Mouse (Mus musculus): ENCODE results near the gene Hsd3b7.
"Not testable (repeated sequence)": the region's sequence is repeated elsewhere in the genome, so short reads cannot be mapped to it uniquely, and the experiment has no call there.

Gene Hsd3b7

GRCm38 (mm10) chr7:127775837-127776236 lies 24.6 kb upstream of the Hsd3b7 start:
- not testable (repeated sequence) for DNase-seq (ENCODE audit: low spot score in 2 of 2)

GRCm38 (mm10) chr7:127776426-127776825 lies 24.0 kb upstream of the Hsd3b7 start, which contains the start of gene Setd1a:
Gene Setd1a, plus strand, starts transcription at chr7:127776670.
- peak; percentile 74 to 85 for DNase-seq (ENCODE audit: low spot score in 2 of 2)

- DNase-seq (ENCODE audit: low spot score in 2 of 2) = peak; percentile 92 to 94
These were observed 23.4 kb upstream of the Hsd3b7 start for GRCm38 (mm10) chr7:127776878-127777473.

GRCm38 (mm10) chr7:127777474-127778266 lies 22.7 kb upstream of the Hsd3b7 start:
- DNase-seq (ENCODE audit: low spot score in 2 of 2) = peak in 1 of 2 experiments; percentile 46

- no peak for DNase-seq (ENCODE audit: low spot score in 2 of 2)
These were observed 22.1 kb upstream of the Hsd3b7 start for GRCm38 (mm10) chr7:127778350-127778749.

GRCm38 (mm10) chr7:127785308-127785707 lies 15.1 kb upstream of the Hsd3b7 start, which contains the start of gene Gm49388:
Gene Gm49388, plus strand, starts transcription at chr7:127785608.
- DNase-seq (ENCODE audit: low spot score in 2 of 2) = no peak

- DNase-seq (ENCODE audit: low spot score in 2 of 2) = no peak
These were observed 3.1 kb upstream of the Hsd3b7 start for GRCm38 (mm10) chr7:127797076-127797845.

- no peak for DNase-seq (ENCODE audit: low spot score in 2 of 2)
These were observed 1.8 kb upstream of the Hsd3b7 start for GRCm38 (mm10) chr7:127798591-127798990.

- DNase-seq (ENCODE audit: low spot score in 2 of 2) = no peak
These were observed 1.2 kb upstream of the Hsd3b7 start for GRCm38 (mm10) chr7:127799211-127799610.

- DNase-seq (ENCODE audit: low spot score in 2 of 2) = no peak
These were observed 666 bp upstream of the Hsd3b7 start for GRCm38 (mm10) chr7:127799738-127800137.

- DNase-seq (ENCODE audit: low spot score in 2 of 2) = no peak
These were observed 712 bp downstream of the Hsd3b7 start for GRCm38 (mm10) chr7:127801010-127801621.

- no peak for DNase-seq (ENCODE audit: low spot score in 2 of 2)
These were observed 1.9 kb downstream of the Hsd3b7 start for GRCm38 (mm10) chr7:127802313-127802712.

GRCm38 (mm10) chr7:127808821-127809220 lies 8.4 kb downstream of the Hsd3b7 start:
- no peak for DNase-seq (ENCODE audit: low spot score in 2 of 2)

- DNase-seq (ENCODE audit: low spot score in 2 of 2) = no peak
These were observed 9.4 kb downstream of the Hsd3b7 start for GRCm38 (mm10) chr7:127809846-127810245.

- DNase-seq (ENCODE audit: low spot score in 2 of 2) = no peak
These were observed 10.2 kb downstream of the Hsd3b7 start for GRCm38 (mm10) chr7:127810650-127811049.

- DNase-seq (ENCODE audit: low spot score in 2 of 2) = no peak
These were observed 10.8 kb downstream of the Hsd3b7 start for GRCm38 (mm10) chr7:127811240-127811639.

- no peak for DNase-seq (ENCODE audit: low spot score in 2 of 2)
These were observed 11.9 kb downstream of the Hsd3b7 start for GRCm38 (mm10) chr7:127812292-127812691.

GRCm38 (mm10) chr7:127813821-127814220 lies 13.4 kb downstream of the Hsd3b7 start:
- no peak for DNase-seq (ENCODE audit: low spot score in 2 of 2)

GRCm38 (mm10) chr7:127814241-127814921 lies 14.0 kb downstream of the Hsd3b7 start:
- no peak for DNase-seq (ENCODE audit: low spot score in 2 of 2)

- DNase-seq (ENCODE audit: low spot score in 2 of 2) = no peak
These were observed 14.8 kb downstream of the Hsd3b7 start for GRCm38 (mm10) chr7:127815116-127815665.
